Mouse (Mus musculus): ENCODE data around the gene S100b. TPM values are rescaled to one million over a fixed set of nuclear protein-coding genes. Genes with fewer than 3 reads are reported as not detected.

S100b gene
- polyA plus RNA-seq (2015; fragmentation: Nextera tagmentation; extraction: Ambion mirVana), result 0.47 TPM in 1 of 2 replicates, not detected in the other

DNA sequence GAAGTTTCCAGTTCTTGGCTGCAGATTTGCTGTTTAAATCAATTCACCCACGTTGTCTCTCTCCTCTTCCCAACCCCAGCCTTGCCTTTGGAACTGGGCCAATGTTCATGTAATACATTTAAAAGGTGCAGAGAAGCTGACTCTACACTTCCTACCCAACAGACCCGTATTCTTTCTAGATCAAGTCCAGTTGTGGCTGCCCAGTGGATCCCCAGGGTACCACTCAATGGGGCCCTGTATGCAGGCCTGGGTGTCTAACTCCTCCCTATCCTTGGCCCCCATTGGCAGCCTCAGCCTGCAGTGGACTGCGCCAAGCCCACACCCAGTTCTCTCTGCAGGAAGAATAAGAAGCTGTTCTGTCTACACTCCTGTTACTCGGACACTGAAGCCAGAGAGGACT is at the start of gene S100b:
Gene S100b (plus strand): TSS at position 318 of the 400 bp plus-strand sequence.
- H3K27ac ChIP-seq, result no peak within 1 kb of the TSS
- peaks cover 4% of the 10 kb centered on the region; the same call in 1 of the 2 replicates for H3K4me1 ChIP-seq
- no peak within 1 kb of the TSS for H3K4me2 ChIP-seq
- H3K9ac ChIP-seq, result no peak within 1 kb of the TSS
- no peaks in the 10 kb centered on the region for H3K27me3 ChIP-seq
- no peaks in the 10 kb centered on the region for H3K36me3 ChIP-seq (ENCODE audit: poor library complexity, severe bottlenecking)
- ATAC-seq, result no peak
- no peak within 1 kb of the TSS for H3K4me3 ChIP-seq
- no peaks in the 10 kb centered on the region for H3K9me3 ChIP-seq (replicated peaks)
- WGBS, result 56% methylated on average over 4 of the region's 4 CpGs

GRCm38 (mm10) chr10:76207262-76207796 is 46.3 kb upstream of the S100b start:
- WGBS, result 95% methylated on average over 13 of the region's 13 CpGs

DNA sequence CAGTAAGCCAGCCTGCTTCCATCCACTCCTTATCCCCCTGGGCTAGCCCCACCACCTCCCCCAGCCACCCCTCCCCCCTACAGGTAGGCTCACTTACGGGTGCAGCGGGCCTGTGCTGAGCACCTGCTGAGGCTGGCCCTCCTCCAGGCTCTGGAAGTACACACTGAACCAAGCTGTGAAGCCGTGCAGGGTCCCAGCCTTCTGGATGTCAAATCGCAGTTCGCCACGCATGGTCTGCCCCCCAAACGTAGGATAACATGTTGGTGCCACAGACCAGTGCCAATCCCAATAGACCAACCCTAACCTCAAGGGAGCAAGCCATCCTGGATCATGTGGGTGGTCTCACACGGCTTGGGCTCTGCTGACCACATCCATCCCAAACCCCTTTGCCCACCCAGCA is 44.4 kb upstream of the S100b start:
- Histone ChIP-seq H3K27me3 (no peaks in the 10 kb centered on the region), H3K4me1 (no peaks in the 10 kb centered on the region), H3K36me3 (ENCODE audit: poor library complexity, severe bottlenecking) (peaks cover 87% of the 10 kb centered on the region), H3K4me2 (no peak overlapping the region), H3K27ac (no peak overlapping the region), H3K9ac (no peak overlapping the region), H3K9me3 (replicated peaks) (peaks cover 4% of the 10 kb centered on the region; the same call in 1 of the 2 replicates), H3K4me3 (no peak overlapping the region)
- ATAC-seq, result no peak
- WGBS, result 92% methylated on average over 8 of the region's 8 CpGs

More at GRCm38 (mm10) chr10:76207262-76207796, 46.3 kb upstream of the S100b start:
- no peak overlapping the region for H3K4me2 ChIP-seq
- H3K27me3 ChIP-seq, result no peaks in the 10 kb centered on the region
- no peak overlapping the region for H3K9ac ChIP-seq
- no peak overlapping the region for H3K4me3 ChIP-seq
- no peaks in the 10 kb centered on the region for H3K4me1 ChIP-seq
- no peaks in the 10 kb centered on the region for H3K9me3 ChIP-seq (replicated peaks)
- ATAC-seq, result no peak
- no peak overlapping the region for H3K27ac ChIP-seq
- H3K36me3 ChIP-seq (ENCODE audit: poor library complexity, severe bottlenecking), result peaks cover 68% of the 10 kb centered on the region

- 96% methylated on average over 7 of the region's 7 CpGs for WGBS
- peaks cover 97% of the 10 kb centered on the region for H3K36me3 ChIP-seq (ENCODE audit: poor library complexity, severe bottlenecking)
- no peak overlapping the region for H3K9ac ChIP-seq
Observed at GRCm38 (mm10) chr10:76210806-76211205, 42.8 kb upstream of the S100b start.

GRCm38 (mm10) chr10:76212121-76212520 is 41.5 kb upstream of the S100b start:
- ATAC-seq, result no peak
- WGBS, result 93% methylated on average over 6 of the region's 6 CpGs
- peaks cover 15% of the 10 kb centered on the region for H3K9me3 ChIP-seq (replicated peaks)
- no peak overlapping the region for H3K4me3 ChIP-seq
- peaks cover 97% of the 10 kb centered on the region for H3K36me3 ChIP-seq (ENCODE audit: poor library complexity, severe bottlenecking)
- no peak overlapping the region for H3K9ac ChIP-seq
- H3K4me1 ChIP-seq, result no peaks in the 10 kb centered on the region
- H3K27me3 ChIP-seq, result no peaks in the 10 kb centered on the region
- no peak overlapping the region for H3K4me2 ChIP-seq
- no peak overlapping the region for H3K27ac ChIP-seq

More at GRCm38 (mm10) chr10:76210806-76211205, 42.8 kb upstream of the S100b start:
- peaks cover 15% of the 10 kb centered on the region for H3K9me3 ChIP-seq (replicated peaks)
- H3K4me3 ChIP-seq, result no peak overlapping the region
- no peak overlapping the region for H3K4me2 ChIP-seq
- no peak for ATAC-seq
- H3K27me3 ChIP-seq, result no peaks in the 10 kb centered on the region
- no peaks in the 10 kb centered on the region for H3K4me1 ChIP-seq
- H3K27ac ChIP-seq, result no peak overlapping the region

DNA sequence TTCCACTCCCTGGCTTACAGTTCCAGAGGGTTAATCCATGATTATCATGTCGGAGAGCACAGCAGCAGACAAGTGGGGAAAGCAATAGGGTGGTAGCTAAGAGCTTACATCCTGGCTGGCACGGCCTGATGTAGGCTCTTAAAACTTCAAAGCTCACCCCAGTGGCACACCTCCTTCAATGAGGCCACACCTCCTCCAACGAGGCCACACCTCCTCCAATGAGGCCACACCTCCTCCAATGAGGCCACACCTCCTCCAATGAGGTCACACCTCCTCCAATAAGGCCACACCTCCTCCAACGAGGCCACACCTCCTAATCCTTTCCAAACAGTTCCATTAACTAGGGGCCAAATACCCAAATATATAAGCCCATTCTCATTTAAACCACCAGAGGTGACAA is 39.5 kb upstream of the S100b start:
- Histone ChIP-seq H3K4me3 (no peak overlapping the region), H3K4me2 (no peak overlapping the region), H3K27me3 (no peaks in the 10 kb centered on the region), H3K9ac (no peak overlapping the region), H3K27ac (no peak overlapping the region), H3K36me3 (ENCODE audit: poor library complexity, severe bottlenecking) (peaks cover 96% of the 10 kb centered on the region), H3K9me3 (replicated peaks) (peaks cover 15% of the 10 kb centered on the region), H3K4me1 (no peaks in the 10 kb centered on the region)
- WGBS, result 90% methylated on average over 4 of the region's 4 CpGs
- ATAC-seq, result no peak

- H3K4me3 ChIP-seq, result no peak overlapping the region
- H3K27ac ChIP-seq, result no peak overlapping the region
- H3K9ac ChIP-seq, result no peak overlapping the region
- WGBS, result 98% methylated on average over 17 of the region's 17 CpGs
- H3K27me3 ChIP-seq, result no peaks in the 10 kb centered on the region
- peaks cover 15% of the 10 kb centered on the region for H3K9me3 ChIP-seq (replicated peaks)
- no peak overlapping the region for H3K4me2 ChIP-seq
- peaks cover 98% of the 10 kb centered on the region for H3K36me3 ChIP-seq (ENCODE audit: poor library complexity, severe bottlenecking)
- no peak for ATAC-seq
- no peaks in the 10 kb centered on the region for H3K4me1 ChIP-seq
Observed at GRCm38 (mm10) chr10:76217056-76217455, 36.6 kb upstream of the S100b start.

GRCm38 (mm10) chr10:76218240-76218639 is 35.4 kb upstream of the S100b start:
- no peaks in the 10 kb centered on the region for H3K27me3 ChIP-seq
- H3K27ac ChIP-seq, result no peak overlapping the region
- H3K9me3 ChIP-seq (replicated peaks), result peaks cover 15% of the 10 kb centered on the region
- no peak overlapping the region for H3K4me3 ChIP-seq
- no peak for ATAC-seq
- no peaks in the 10 kb centered on the region for H3K4me1 ChIP-seq
- WGBS, result 89% methylated on average over 9 of the region's 9 CpGs
- no peak overlapping the region for H3K4me2 ChIP-seq
- H3K9ac ChIP-seq, result no peak overlapping the region
- peaks cover 98% of the 10 kb centered on the region for H3K36me3 ChIP-seq (ENCODE audit: poor library complexity, severe bottlenecking)

DNA sequence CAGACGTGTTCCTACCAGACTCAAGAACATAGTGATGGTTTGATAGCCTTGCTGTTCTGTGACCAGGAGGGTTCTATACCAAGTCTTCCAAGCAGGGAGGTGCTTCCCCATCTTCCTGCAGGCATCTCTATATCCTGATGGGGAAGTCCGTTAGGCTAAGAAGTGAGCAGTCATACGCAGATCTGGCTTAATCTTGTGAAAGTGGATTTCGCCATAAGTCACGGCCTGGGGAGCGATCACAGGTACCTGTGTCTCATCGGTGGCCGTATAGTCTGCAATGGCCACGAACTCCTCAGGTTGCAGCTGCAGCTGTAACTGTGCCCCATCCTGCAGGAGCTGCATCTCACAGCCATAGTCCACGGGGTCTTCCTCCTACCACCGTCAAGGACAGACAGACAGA is 27.7 kb upstream of the S100b start:
- H3K4me1 ChIP-seq, result no peaks in the 10 kb centered on the region
- no peaks in the 10 kb centered on the region for H3K9me3 ChIP-seq (replicated peaks)
- WGBS, result 93% methylated on average over 11 of the region's 11 CpGs
- H3K36me3 ChIP-seq (ENCODE audit: poor library complexity, severe bottlenecking), result peaks cover 54% of the 10 kb centered on the region
- no peak overlapping the region for H3K4me2 ChIP-seq
- H3K27me3 ChIP-seq, result no peaks in the 10 kb centered on the region
- H3K9ac ChIP-seq, result no peak overlapping the region
- no peak overlapping the region for H3K4me3 ChIP-seq
- ATAC-seq, result no peak
- no peak overlapping the region for H3K27ac ChIP-seq

- Histone ChIP-seq H3K9me3 (replicated peaks) (no peaks in the 10 kb centered on the region), H3K4me3 (no peak overlapping the region), H3K36me3 (ENCODE audit: poor library complexity, severe bottlenecking) (peaks cover 17% of the 10 kb centered on the region), H3K4me1 (0 out of 2 replicates have a peak, but pooled peaks cover 6% of the 10 kb centered on the region), H3K4me2 (no peak overlapping the region), H3K27me3 (no peaks in the 10 kb centered on the region), H3K27ac (no peak overlapping the region), H3K9ac (no peak overlapping the region)
- WGBS, result 72% methylated on average over 1 of the region's 1 CpGs
- no peak for ATAC-seq
Observed at GRCm38 (mm10) chr10:76229627-76230026, 24.0 kb upstream of the S100b start.

DNA sequence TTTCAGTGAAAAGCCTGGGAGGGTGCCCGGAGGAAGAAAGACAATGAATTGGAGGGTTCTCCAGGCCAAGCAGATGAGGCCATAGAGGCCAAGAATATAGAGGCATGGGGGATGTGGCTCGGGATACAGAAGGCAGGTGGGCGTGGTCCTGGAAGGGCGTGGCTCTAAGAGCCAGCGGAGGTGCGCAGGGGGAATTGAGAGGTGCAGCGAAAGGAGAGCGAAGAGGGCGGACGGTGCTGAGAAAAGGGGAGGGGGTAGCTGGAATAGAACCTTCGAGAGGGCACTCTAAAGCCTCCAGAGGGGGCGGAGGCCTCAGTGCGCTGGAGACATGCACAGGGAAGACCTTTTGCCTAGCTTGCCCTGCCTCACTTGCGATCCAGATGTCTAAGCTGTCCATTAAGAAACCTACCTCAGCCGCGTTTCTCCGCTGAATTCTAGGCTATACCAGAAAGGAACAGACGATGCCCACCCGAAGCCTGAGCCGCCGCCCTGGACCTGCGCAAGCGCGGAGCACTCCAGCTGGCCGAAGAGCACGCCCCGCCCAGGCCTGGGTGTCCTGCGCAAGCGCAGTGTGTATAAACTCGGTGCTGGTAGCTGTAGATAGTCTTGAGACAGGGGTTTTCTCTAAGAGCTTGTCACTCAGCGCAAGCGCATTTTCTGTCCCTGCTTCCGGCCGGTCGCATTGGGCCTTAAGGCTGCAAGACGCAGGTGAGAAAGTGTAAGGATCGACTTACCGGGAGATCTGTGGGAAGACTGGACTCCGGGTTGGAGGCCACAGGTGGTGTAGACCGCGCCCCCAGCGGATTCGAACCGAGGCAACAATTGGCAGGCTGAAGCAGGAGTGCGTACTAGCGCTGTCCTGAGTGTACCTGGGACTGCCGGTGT is 16.1 kb upstream of the S100b start, which contains the start of gene Prmt2:
Gene Prmt2 (minus strand): TSS at position 525 of the 885 bp plus-strand sequence.
- Histone ChIP-seq H3K4me2 (peak within 1 kb of the TSS; percentile 67), H3K27ac (peak within 1 kb of the TSS; percentile 91), H3K4me3 (peak within 1 kb of the TSS; percentile 73), H3K9me3 (replicated peaks) (no peaks in the 10 kb centered on the region), H3K27me3 (no peaks in the 10 kb centered on the region; the same call in 1 of the 2 replicates), H3K9ac (peak within 1 kb of the TSS; percentile 77), H3K4me1 (peaks cover 26% of the 10 kb centered on the region), H3K36me3 (ENCODE audit: poor library complexity, severe bottlenecking) (peaks cover 8% of the 10 kb centered on the region)
- ATAC-seq, result peak; percentile 98
- WGBS, result under 1% methylated on average over 47 of the region's 47 CpGs

GRCm38 (mm10) chr10:76239401-76239800 is 14.3 kb upstream of the S100b start:
- H3K4me3 ChIP-seq, result no peak overlapping the region
- 75% methylated on average over 4 of the region's 4 CpGs for WGBS
- H3K9ac ChIP-seq, result no peak overlapping the region
- H3K27ac ChIP-seq, result no peak overlapping the region
- no peaks in the 10 kb centered on the region; the same call in 1 of the 2 replicates for H3K27me3 ChIP-seq
- H3K4me1 ChIP-seq, result peaks cover 21% of the 10 kb centered on the region
- peaks cover 8% of the 10 kb centered on the region for H3K36me3 ChIP-seq (ENCODE audit: poor library complexity, severe bottlenecking)
- no peaks in the 10 kb centered on the region; the same call in 1 of the 2 replicates for H3K9me3 ChIP-seq (replicated peaks)
- H3K4me2 ChIP-seq, result no peak overlapping the region
- no peak for ATAC-seq

All from forebrain, embryonic 13.5 days (tissue).